Mouse (Mus musculus) gastrocnemius, adult 8-10 months (tissue): Measurements from ENCODE around the gene D13Ertd608e. TPM values are rescaled to one million over a fixed set of nuclear protein-coding genes. Genes with fewer than 3 reads are reported as not detected.
"Not testable (repeated sequence)": the region's sequence is repeated elsewhere in the genome, so short reads cannot be mapped to it uniquely, and the experiment has no call there.

Experiments
- DNase-seq, 2 experiments: peaks; one replicate each; pipeline ENCODE4 v3.0.0; 2022; ENCODE audit warnings: low spot score in 2 of 2
- total RNA-seq, 4 experiments: library from RNA; stranded (reverse); gene quantifications; 2 replicates each; pipeline ENCODE4 v1.2.4; 2022

D13Ertd608e gene
- not detected for total RNA-seq

- DNase-seq: not testable (repeated sequence)
Measured at GRCm38 (mm10) chr13:119835320-119836056, at the start of gene D13Ertd608e. Gene D13Ertd608e (plus strand): TSS chr13:119836006.

GRCm38 (mm10) chr13:119789851-119790717 is 45.7 kb upstream of the D13Ertd608e start:
- DNase-seq: peak; percentile 62 to 70

DNA sequence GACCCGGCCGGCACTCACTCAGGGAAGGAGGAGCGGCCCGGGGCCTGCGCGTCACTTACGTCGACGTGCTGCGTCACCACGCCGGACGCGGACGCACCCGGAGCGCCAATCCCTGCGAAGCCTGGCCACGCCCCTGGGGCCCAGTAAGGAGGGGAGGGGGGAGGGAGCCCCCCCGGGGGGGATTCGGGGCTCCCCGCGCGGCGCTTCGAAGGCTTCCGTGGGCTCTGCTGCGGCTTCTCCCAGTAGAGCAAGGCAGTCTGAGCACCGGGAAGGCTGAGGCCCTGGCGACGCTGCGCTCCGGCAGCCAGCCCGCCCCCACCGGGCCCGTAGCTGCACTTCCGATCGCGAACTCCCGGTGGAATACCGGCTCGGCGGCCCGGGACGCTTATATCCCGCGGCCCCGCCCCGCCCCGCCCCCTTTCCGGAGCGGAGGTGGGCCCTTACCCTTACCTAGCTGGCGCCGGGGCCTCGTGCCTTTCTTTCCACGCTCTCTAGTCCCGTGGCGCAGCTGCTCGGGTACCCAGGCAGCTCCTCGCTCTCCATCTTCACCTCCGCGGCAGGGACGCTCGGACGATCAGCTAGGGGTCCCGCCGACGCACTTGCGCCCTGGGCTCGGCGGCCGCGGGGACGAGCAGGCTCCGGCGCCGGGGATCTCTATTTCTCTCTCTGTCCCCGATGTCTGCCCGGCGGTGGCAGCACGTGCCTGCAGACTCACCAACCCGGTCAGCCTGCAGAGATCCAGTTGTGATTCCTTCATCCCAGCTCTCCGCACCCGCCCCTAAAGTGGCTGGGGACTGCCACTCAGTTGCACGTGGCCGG is 44.8 kb upstream of the D13Ertd608e start, which contains the start of gene Zfp131:
Gene Zfp131 (minus strand): TSS at position 129 of the 819 bp plus-strand sequence.
- peak; percentile 85 to 94 for DNase-seq

DNA sequence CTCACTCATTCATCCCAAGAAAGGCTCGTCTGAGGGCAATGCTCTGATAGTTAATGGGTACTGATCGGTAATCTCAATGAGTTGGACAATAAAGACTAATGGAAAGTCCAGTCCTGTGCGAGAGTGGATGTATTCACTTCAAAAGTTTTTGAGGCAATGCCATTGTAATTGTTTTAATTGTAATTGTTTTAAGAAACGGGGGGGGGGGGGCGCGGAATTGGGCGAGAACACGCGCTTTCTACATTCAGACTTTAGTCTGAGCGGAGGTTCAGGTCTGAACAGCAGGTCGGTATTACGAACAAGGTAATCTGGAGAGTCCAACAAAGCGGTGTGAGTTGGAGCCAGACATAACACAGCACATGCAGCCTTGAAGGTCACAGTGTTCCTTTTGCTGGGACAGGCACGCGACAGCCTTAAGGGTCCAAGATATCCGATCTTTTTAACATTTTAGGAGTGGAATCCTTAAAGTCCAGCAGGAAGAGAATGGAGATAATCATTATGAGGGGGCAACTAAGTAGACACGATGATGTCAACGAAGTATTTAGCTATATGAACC is 44.1 kb upstream of the D13Ertd608e start:
- DNase-seq: no peak

- no peak for DNase-seq
Measured at GRCm38 (mm10) chr13:119792791-119793404, 42.9 kb upstream of the D13Ertd608e start.

DNA sequence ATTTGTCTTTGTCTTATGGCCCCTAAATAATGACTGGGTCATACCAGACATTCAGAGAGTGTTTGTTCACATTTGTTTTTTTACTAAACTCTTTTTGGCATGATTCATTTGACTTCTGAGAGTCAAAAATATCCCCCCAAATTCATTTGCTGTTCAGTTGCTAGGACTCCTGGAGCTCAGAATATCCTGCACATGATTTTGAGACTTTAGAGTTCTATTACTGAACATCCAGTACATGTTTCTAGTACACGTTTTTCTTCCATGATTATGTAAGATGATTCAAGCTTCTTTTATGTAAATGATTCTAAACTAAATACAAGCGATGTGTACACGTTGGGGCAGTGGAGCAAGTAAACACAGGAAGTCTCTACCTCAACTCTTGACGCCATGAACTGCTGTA is 38.1 kb upstream of the D13Ertd608e start:
- DNase-seq: no peak

DNA sequence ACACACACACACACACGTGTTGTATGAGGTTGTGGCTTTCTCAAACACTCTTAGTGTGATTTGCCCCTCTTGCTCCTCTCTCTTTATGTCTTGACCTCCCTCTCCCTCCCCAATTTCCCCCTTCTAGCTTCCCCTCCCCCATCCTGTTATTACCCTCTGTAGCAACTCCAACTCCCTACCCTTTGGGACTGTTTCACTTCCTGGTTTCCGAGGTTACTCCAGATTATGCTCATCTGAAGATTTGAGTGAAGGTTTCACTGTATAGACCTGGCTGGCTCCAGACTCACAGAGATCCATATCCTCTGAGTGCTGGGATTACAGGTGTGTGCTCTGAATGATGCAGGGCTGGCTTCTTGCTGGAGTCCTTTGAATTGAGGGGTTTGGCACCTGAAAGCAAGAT is 26.9 kb upstream of the D13Ertd608e start:
- DNase-seq: no peak

GRCm38 (mm10) chr13:119810031-119810430 is 25.8 kb upstream of the D13Ertd608e start:
- peak in 1 of 2 experiments; percentile 15 for DNase-seq

- no peak for DNase-seq
Measured at GRCm38 (mm10) chr13:119816798-119817197, 19.0 kb upstream of the D13Ertd608e start.

DNA sequence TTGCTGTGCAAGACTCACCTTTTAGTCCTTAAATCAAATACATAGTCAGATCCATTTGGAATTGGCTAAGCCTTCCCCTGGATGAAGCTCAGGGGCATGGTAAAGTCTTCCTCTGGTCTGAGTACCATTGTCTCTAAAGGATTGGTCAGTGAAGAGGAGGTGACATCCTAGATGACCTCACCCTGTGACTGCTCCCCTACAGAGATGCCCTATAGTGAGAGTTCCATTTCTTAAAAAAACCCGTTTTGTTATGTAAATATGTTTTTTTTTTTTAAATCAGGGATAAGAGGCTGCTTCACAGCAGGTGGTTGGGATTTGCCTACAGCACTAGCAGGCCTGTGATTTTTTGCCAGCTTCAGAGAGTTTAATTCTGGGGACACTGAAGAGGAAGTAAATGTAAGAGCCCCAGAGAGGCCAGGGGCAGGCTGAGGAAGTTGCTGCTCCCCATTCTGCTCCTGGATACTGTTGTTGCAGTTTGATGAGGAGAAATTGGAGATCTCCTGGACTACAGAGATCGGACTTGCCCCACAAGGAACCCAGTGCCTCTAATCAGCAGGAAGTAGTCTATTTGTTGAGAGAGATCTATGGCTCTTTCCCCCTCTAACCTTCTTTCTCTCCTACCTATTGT is 18.1 kb upstream of the D13Ertd608e start:
- DNase-seq: no peak

GRCm38 (mm10) chr13:119830116-119830515 is 5.7 kb upstream of the D13Ertd608e start, which contains the start of gene AF067063:
Gene AF067063 (minus strand): TSS chr13:119830216.
- DNase-seq: not testable (repeated sequence)

DNA sequence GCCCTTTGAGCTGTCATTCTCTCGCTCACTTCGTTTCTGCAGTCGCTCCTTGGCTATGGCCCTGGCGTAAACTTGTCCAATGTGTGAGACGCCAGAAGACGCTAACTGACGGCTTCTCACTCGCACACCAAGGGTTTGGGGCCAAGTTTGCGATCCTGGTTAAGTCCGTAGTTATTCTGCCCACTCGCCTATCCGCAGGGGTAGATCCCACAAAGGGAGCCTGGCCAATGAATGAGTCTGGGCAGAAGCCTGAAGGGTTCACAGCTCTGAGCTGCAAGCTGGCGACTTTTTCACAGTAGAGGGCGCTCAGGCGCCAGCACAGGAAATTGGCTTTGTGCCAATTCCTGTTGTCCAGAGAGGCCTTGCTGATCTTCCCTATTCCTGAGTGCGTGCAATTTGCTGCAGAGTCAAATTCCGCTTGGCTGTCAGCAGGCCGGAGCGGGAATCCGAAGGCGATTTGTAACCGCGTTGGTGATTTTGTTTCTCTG is 562 bp downstream of the D13Ertd608e start:
- DNase-seq: not testable (repeated sequence)

GRCm38 (mm10) chr13:119837719-119838337 is 2.0 kb downstream of the D13Ertd608e start:
- DNase-seq: peak in 1 of 2 experiments; percentile 7

- DNase-seq: not testable (repeated sequence)
Measured at GRCm38 (mm10) chr13:119839982-119840381, 4.2 kb downstream of the D13Ertd608e start.

GRCm38 (mm10) chr13:119862399-119862798 is 26.6 kb downstream of the D13Ertd608e start:
- DNase-seq: not testable (repeated sequence)

DNA sequence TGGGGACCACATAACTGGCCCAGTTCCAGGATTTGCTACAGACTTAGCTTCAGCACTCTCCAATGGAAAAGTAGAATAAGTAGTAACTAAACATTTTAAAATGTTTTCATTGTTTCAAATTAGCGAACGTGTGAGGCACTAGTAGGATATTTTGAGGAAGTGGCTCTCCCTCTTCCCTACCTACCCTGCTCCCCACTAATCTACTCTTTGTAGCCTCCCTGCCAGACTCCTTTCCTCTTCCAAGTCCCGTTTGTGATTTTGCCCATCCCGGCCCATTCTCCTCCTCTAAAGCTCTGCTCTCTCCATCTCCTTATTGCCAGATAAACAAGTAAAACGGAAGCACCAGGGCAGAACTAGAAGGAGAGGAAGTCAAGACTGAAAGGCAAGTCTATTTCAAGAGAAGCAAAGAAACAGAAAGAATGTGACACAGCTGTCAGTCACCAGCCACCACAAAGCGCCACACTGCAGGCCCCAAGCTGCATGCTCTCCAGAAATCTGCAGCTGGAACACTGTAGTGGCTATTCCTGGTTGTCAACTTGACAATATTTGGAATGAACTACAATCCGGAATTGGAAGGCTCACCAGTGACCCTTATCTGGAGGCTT is 28.7 kb downstream of the D13Ertd608e start:
- DNase-seq: not testable (repeated sequence)

DNA sequence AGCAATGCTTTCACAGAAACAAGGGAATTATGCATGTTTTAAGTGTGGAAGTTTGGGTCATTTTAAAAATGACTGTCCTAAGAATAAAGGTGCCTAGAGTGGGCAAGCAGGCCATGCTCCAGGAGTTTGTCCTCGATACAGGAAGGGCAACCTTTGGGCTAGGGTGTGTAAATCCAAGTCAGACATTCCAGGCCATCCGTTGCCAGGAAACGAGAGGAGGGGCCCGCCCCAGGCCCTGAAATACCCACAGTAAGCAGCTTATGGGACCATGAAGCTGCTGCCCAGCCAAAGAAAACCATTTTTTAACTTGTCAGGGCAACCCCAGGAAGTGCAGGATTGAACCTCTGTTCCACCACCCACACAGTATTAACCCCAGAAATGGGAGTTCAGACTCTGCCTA is 51.1 kb downstream of the D13Ertd608e start:
- DNase-seq: not testable (repeated sequence)

- DNase-seq: not testable (repeated sequence)
Measured at GRCm38 (mm10) chr13:119894685-119895084, 58.9 kb downstream of the D13Ertd608e start, which contains the start of gene Tcstv1. Gene Tcstv1 (minus strand): TSS chr13:119894785.
